Mouse (Mus musculus): ENCODE data around the gene Erlin1. TPM values are rescaled to one million over a fixed set of nuclear protein-coding genes. Genes with fewer than 3 reads are reported as not detected.
A peak's percentile ranks its signal among the peaks of the same experiment; 100 is the strongest.

Erlin1 gene
- total and polyA plus RNA-seq, 3 experiments = 9.7 to 26.6 (median 22.7) TPM

- Histone ChIP-seq H3K27me3 (replicated peaks) (no peaks in the 10 kb centered on the region), H3K36me3 (replicated peaks in 1 of 2; ENCODE audit: control insufficient read depth in 1 of 2, insufficient read depth in 1 of 2, low read length in 1 of 2) (peaks cover 55 to 77% of the 10 kb centered on the region in 2 experiments), H3K27ac (ENCODE audit: insufficient read depth, low read depth) (peak overlapping the region; percentile 47), H3K79me2 (replicated peaks; ENCODE audit: control insufficient read depth, extremely low read depth, insufficient read depth, poor library complexity, severe bottlenecking) (no peaks in the 10 kb centered on the region), H3K4me3 (replicated peaks in 1 of 3; ENCODE audit: low read depth in 2 of 3, low read length in 2 of 3, poor library complexity in 1 of 3) (no peak overlapping the region), H3K9me3 (replicated peaks; ENCODE audit: low read length) (no peaks in the 10 kb centered on the region), H3K9ac (ENCODE audit: insufficient read depth, low read depth) (no peak overlapping the region), H3K4me2 (ENCODE audit: insufficient read depth, low read depth, poor library complexity, severe bottlenecking) (no peak overlapping the region; the same call in 1 of the 2 replicates), H3K4me1 (ENCODE audit: control insufficient read depth in 1 of 2, insufficient read depth in 2 of 2) (peaks cover 24 to 38% of the 10 kb centered on the region in 2 experiments)
- dilution Hi-C loops (cut with MboI; ENCODE audit: extremely low pct_ligation_motif_present, extremely low pct_unique_long_range_greater_than_20kb, low sequenced_read_pairs) = no loop called here
- DNase-seq (ENCODE audit: extremely low read depth) = peak; percentile 58
- in situ Hi-C loops (cut with MboI; ENCODE audit: low pct_ligation_motif_present, low pct_unique_long_range_greater_than_20kb, low sequenced_read_pairs) = no loop called here
- TF ChIP-seq MXI1 (IDR thresholded peaks at IDR 0.05; ENCODE audit: low read depth, low read length) (no peak), SMC3 (IDR thresholded peaks at IDR 0.05; ENCODE audit: low read depth, low read length) (no peak), TBP (conservative IDR thresholded peaks at IDR 0.05; ENCODE audit: low read depth, low read length) (no peak), ZMIZ1 (IDR thresholded peaks at IDR 0.05; ENCODE audit: low read depth, low read length) (no peak), GABPA (IDR thresholded peaks at IDR 0.05; ENCODE audit: insufficient replicate concordance, low read depth, low read length) (no peak), UBTF (IDR thresholded peaks at IDR 0.05; ENCODE audit: low read depth, low read length) (no peak), HCFC1 (IDR thresholded peaks at IDR 0.05; ENCODE audit: low read depth, low read length) (peak; percentile 18; the same call in 1 of the 2 replicates), BHLHE40 (IDR thresholded peaks at IDR 0.05; ENCODE audit: low read depth, low read length) (peak; percentile 50), KAT2A (IDR thresholded peaks at IDR 0.05; ENCODE audit: insufficient replicate concordance, low read length) (no peak), USF1 (IDR thresholded peaks at IDR 0.05; ENCODE audit: low read depth, low read length) (no peak), RAD21 (IDR thresholded peaks at IDR 0.05; ENCODE audit: low read depth, low read length) (no peak), CHD1 (IDR thresholded peaks at IDR 0.05; ENCODE audit: low read depth, low read length) (no peak), IRF4 (IDR thresholded peaks at IDR 0.05; ENCODE audit: low read depth, low read length) (peak; percentile 95), NELFE (IDR thresholded peaks at IDR 0.05; ENCODE audit: low read depth, low read length) (no peak), JUN (IDR thresholded peaks at IDR 0.05; ENCODE audit: insufficient read depth, low read depth, low read length) (peak; percentile 69), MEF2A (IDR thresholded peaks at IDR 0.05; ENCODE audit: borderline replicate concordance, low read depth, low read length) (peak; percentile 78; the same call in 1 of the 2 replicates), POLR2AphosphoS2 (IDR thresholded peaks at IDR 0.05; ENCODE audit: low read depth, low read length) (no peak), CTCF (conservative IDR thresholded peaks at IDR 0.05 in 1 of 2, IDR thresholded peaks at IDR 0.05 in 1 of 2; ENCODE audit: low read depth in 2 of 2, low read length in 2 of 2) (no peak), EP300 (IDR thresholded peaks at IDR 0.05; ENCODE audit: low read length) (peak; percentile 93), ETS1 (conservative IDR thresholded peaks at IDR 0.05; ENCODE audit: low read depth, low read length) (peak; percentile 59; the same call in 1 of the 2 replicates), NRF1 (IDR thresholded peaks at IDR 0.05; ENCODE audit: low read depth, low read length) (no peak), MAZ (IDR thresholded peaks at IDR 0.05; ENCODE audit: low read depth, low read length) (0 out of 2 replicates have a peak, but pooled peaks have one; percentile 19), SIN3A (IDR thresholded peaks at IDR 0.05; ENCODE audit: low read length) (peak; percentile 70), ELF1 (IDR thresholded peaks at IDR 0.05; ENCODE audit: low read depth, low read length) (peak; percentile 41), ZC3H11A (IDR thresholded peaks at IDR 0.05; ENCODE audit: low read depth, low read length) (no peak), USF2 (conservative IDR thresholded peaks at IDR 0.05; ENCODE audit: low read depth, low read length) (no peak), PAX5 (IDR thresholded peaks at IDR 0.05; ENCODE audit: low read length) (no peak), MAFK (IDR thresholded peaks at IDR 0.05; ENCODE audit: insufficient replicate concordance, low read length) (0 out of 2 replicates have a peak, but pooled peaks have one; percentile 38), TCF12 (IDR thresholded peaks at IDR 0.05; ENCODE audit: low read depth, low read length) (0 out of 2 replicates have a peak, but pooled peaks have one; percentile 35), MYC (IDR thresholded peaks at IDR 0.05; ENCODE audit: low read depth, low read length) (0 out of 2 replicates have a peak, but pooled peaks have one; percentile 35), CHD2 (IDR thresholded peaks at IDR 0.05; ENCODE audit: low read length) (0 out of 2 replicates have a peak, but pooled peaks have one; percentile 28), E2F4 (IDR thresholded peaks at IDR 0.05; ENCODE audit: insufficient replicate concordance, low read depth, low read length) (no peak), MAX (IDR thresholded peaks at IDR 0.05; ENCODE audit: low read length) (0 out of 2 replicates have a peak, but pooled peaks have one; percentile 30), POLR2A (IDR thresholded peaks at IDR 0.05; ENCODE audit: low read depth, low read length) (no peak), ZNF384 (IDR thresholded peaks at IDR 0.05; ENCODE audit: low read depth, low read length) (peak; percentile 10; the same call in 1 of the 2 replicates), RCOR1 (conservative IDR thresholded peaks at IDR 0.05; ENCODE audit: low read depth, low read length) (0 out of 2 replicates have a peak, but pooled peaks have one; percentile 44), ZKSCAN1 (IDR thresholded peaks at IDR 0.05; ENCODE audit: borderline replicate concordance, low read depth, low read length) (no peak), JUND (conservative IDR thresholded peaks at IDR 0.05; ENCODE audit: low read depth, low read length) (peak; percentile 81)
Measured at GRCm38 (mm10) chr19:44117793-44118192, 48.2 kb upstream of the Erlin1 start.
